Mouse (Mus musculus): ENCODE measurements at regions not wholly inside any gene's neighbourhood (a gene's known extent, or its start where the extent isn't known, plus 50 kb on each side); places are given as distances from the start of the nearest gene placed in this dataset.
"Not testable (repeated sequence)": the region's sequence is repeated elsewhere in the genome, so short reads cannot be mapped to it uniquely, and the experiment has no call there.

DNA sequence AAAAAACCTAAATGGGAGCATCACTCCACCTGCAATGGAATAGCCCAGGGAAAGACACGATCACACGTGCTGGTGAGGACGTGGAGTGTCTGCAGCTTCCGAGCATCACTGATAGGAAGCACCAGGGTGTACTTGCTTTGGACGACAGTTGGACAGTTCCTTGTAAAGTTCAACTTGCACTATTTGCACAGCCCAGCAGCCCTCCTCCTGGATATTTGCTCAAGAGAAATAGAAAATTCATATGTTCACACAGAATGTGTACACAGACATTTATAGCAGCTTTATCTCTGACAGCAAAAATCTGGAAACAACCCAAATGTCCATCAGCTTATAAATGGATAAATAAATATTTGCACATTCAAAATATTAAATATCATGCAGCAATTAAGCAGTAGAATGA is 111.7 kb downstream of the Prl2c3 start:
- not testable (repeated sequence) for TF ChIP-seq HCFC1 (IDR thresholded peaks at IDR 0.05; ENCODE audit: borderline replicate concordance, insufficient read depth, low read length); MAFK (IDR thresholded peaks at IDR 0.05; ENCODE audit: insufficient read depth, low read depth, low read length); ZNF384 (IDR thresholded peaks at IDR 0.05; ENCODE audit: low read depth, low read length); CHD2 (IDR thresholded peaks at IDR 0.05; ENCODE audit: low read depth, low read length)
